Comparison of ENCODE assay signal across 11 mouse cellular contexts in genomic region chr10:122933053-122933838, GRCm38 (mm10).
A peak's percentile ranks its signal among the peaks of the same experiment; 100 is the strongest.
DNase-seq lines count a peak whose midpoint lies in the region; ATAC-seq lines count a peak whose summit lies in the region.
"Had no signal": no experiment of that assay in that cellular context is flagged by ENCODE, and none has a peak within 500 bp of the region (broad histone marks: within the 10 kb centered on the region; RNA-seq: fewer than 3 reads in every experiment).

No protein-coding gene starts in this region.

- ATAC-seq in heart, embryonic 12.5 days (ENCODE audit: insufficient number of reproducible peaks, low FRiP score), result 0 out of 2 replicates have a peak, but pooled peaks have one; percentile 10
- no peak for ATAC-seq in embryonic facial prominence, embryonic 13.5 days (ENCODE audit: insufficient number of reproducible peaks, insufficient read depth, low FRiP score, low TSS enrichment, low read depth)
- ATAC-seq in megakaryocyte, adult 5-6 weeks (ENCODE audit: poor library complexity, severe bottlenecking), result 0 out of 2 replicates have a peak, but pooled peaks have one; percentile 22
- ATAC-seq: intestine, embryonic 16.5 days had no signal

- 48% methylated on average over 15 of the region's 15 CpGs for WGBS in heart, embryonic 12.5 days
- 60% methylated on average over 15 of the region's 15 CpGs for WGBS in embryonic facial prominence, embryonic 13.5 days

- no peak overlapping the region for H3K4me2 ChIP-seq in heart, embryonic 12.5 days
- H3K4me2 ChIP-seq in embryonic facial prominence, embryonic 13.5 days, result no peak overlapping the region
- H3K4me2 ChIP-seq: heart, embryonic 13.5 days; limb, embryonic 12.5 days had no signal

- H3K9ac ChIP-seq in heart, embryonic 12.5 days, result no peak overlapping the region
- H3K9ac ChIP-seq in embryonic facial prominence, embryonic 13.5 days, result peak overlapping the region; percentile 36; the same call in 1 of the 2 replicates
- H3K9ac ChIP-seq: heart, embryonic 13.5 days; limb, embryonic 12.5 days had no signal

- H3K4me1 ChIP-seq in heart, embryonic 12.5 days (replicated peaks), result peaks cover 42% of the 10 kb centered on the region
- peaks cover 48% of the 10 kb centered on the region for H3K4me1 ChIP-seq in embryonic facial prominence, embryonic 13.5 days

- no peaks in the 10 kb centered on the region for H3K9me3 ChIP-seq in heart, embryonic 12.5 days (replicated peaks)
- H3K9me3 ChIP-seq in embryonic facial prominence, embryonic 13.5 days, result no peaks in the 10 kb centered on the region
- H3K9me3 ChIP-seq: heart, embryonic 13.5 days; limb, embryonic 12.5 days had no signal

- H3K27me3 ChIP-seq in heart, embryonic 12.5 days (replicated peaks), result no peaks in the 10 kb centered on the region
- no peaks in the 10 kb centered on the region for H3K27me3 ChIP-seq in embryonic facial prominence, embryonic 13.5 days
- H3K27me3 ChIP-seq: heart, embryonic 13.5 days; limb, embryonic 12.5 days had no signal

- no peak for DNase-seq in heart, adult 18-20 months
- DNase-seq in 416B (ENCODE audit: low read depth), result peak; percentile 88
- no peak for DNase-seq in adrenal gland, adult 8-10 months
- DNase-seq in cerebellum, adult 9-10 months, result no peak
- DNase-seq: cerebellum, postnatal 36 days had no signal

- H3K36me3 ChIP-seq in heart, embryonic 12.5 days, result no peaks in the 10 kb centered on the region
- H3K36me3 ChIP-seq in embryonic facial prominence, embryonic 13.5 days, result no peaks in the 10 kb centered on the region
- H3K36me3 ChIP-seq: heart, embryonic 13.5 days; limb, embryonic 12.5 days had no signal

- no peak overlapping the region for H3K27ac ChIP-seq in heart, embryonic 12.5 days (ENCODE audit: poor library complexity, severe bottlenecking)
- H3K27ac ChIP-seq in embryonic facial prominence, embryonic 13.5 days, result no peak overlapping the region
- H3K27ac ChIP-seq: heart, embryonic 13.5 days; limb, embryonic 12.5 days had no signal

- no peak overlapping the region for H3K4me3 ChIP-seq in heart, embryonic 12.5 days
- no peak overlapping the region for H3K4me3 ChIP-seq in embryonic facial prominence, embryonic 13.5 days
- H3K4me3 ChIP-seq: heart, embryonic 13.5 days; limb, embryonic 12.5 days had no signal
